Mouse (Mus musculus): ENCODE results near the gene Heatr6. TPM values are rescaled to one million over a fixed set of nuclear protein-coding genes. Genes with fewer than 3 reads are reported as not detected.
A peak's percentile ranks its signal among the peaks of the same experiment; 100 is the strongest.

Gene Heatr6
- polyA plus RNA-seq, 1 experiment from 2014 or later: 23.5 TPM

DNA sequence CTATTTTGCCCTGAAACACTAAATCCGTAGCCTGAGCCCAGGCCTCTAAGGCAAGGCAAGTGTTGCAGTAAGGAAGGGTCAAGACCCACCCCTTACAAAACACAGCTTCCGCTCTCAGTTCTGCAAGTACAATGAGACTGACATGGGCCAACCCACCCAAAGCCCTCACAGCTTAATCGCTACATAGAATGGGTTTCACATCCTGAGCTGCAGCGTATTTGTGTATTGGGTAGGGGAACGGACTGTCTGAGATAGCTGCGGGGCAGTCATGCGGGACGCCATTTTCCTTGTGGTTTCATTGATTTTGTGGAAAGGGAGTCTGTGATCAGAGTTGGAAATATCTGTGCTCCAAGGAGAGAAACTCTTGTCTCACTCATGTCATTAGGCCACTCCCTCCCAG lies 56.9 kb downstream of the Heatr6 start:
- Histone ChIP-seq H3K27me3 (ENCODE audit: control insufficient read depth, insufficient read depth, low read depth, low read length) (no peaks in the 10 kb centered on the region), H3K4me2 (ENCODE audit: low read depth, low read length) (no peak overlapping the region), H3K36me3 (ENCODE audit: control insufficient read depth, insufficient read depth, low read length) (no peaks in the 10 kb centered on the region), H3K4me1 (replicated peaks; ENCODE audit: control insufficient read depth, insufficient read depth, low read length) (no peaks in the 10 kb centered on the region; the same call in 1 of the 2 replicates), H3K27ac (ENCODE audit: low read length) (no peak overlapping the region), H3K9me3 (ENCODE audit: control insufficient read depth, low read length) (no peaks in the 10 kb centered on the region), H3K4me3 (ENCODE audit: low read length) (no peak overlapping the region), H3K9ac (ENCODE audit: low read length) (no peak overlapping the region)
- ATAC-seq (ENCODE audit: low read depth): no peak
- 86% methylated on average over 8 of the region's 8 CpGs for WGBS

DNA sequence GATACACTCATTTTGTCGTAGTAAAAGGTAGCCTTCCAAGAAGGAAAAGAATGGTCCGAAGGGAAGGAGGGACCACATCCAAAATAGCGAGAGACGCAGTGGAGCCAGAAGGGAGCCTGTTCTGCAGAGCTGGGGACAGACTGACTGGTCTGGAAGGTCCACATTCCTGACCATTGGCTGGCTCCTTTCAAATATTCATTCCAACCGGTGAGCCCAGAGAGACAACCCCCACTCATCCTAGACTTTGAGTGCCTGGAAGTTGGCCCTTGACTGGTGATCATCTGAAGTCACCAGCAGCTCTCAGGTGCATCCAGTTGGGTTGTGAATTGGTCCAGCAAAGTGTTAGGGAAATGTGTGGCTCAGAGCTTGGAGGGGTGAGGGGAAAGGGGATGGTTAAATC lies 61.7 kb downstream of the Heatr6 start:
- H3K4me1 ChIP-seq (replicated peaks; ENCODE audit: control insufficient read depth, insufficient read depth, low read length): peaks cover 6% of the 10 kb centered on the region; the same call in 1 of the 2 replicates
- no peaks in the 10 kb centered on the region for H3K9me3 ChIP-seq (ENCODE audit: control insufficient read depth, low read length)
- H3K9ac ChIP-seq (ENCODE audit: low read length): no peak overlapping the region
- no peak overlapping the region for H3K4me3 ChIP-seq (ENCODE audit: low read length)
- WGBS: 47% methylated on average over 5 of the region's 5 CpGs
- peak; percentile 50; the same call in 1 of the 2 replicates for ATAC-seq (ENCODE audit: low read depth)
- H3K4me2 ChIP-seq (ENCODE audit: low read depth, low read length): peak overlapping the region; percentile 13
- H3K27ac ChIP-seq (ENCODE audit: low read length): peak overlapping the region; percentile 56; the same call in 1 of the 2 replicates
- no peaks in the 10 kb centered on the region for H3K36me3 ChIP-seq (ENCODE audit: control insufficient read depth, insufficient read depth, low read length)
- no peaks in the 10 kb centered on the region for H3K27me3 ChIP-seq (ENCODE audit: control insufficient read depth, insufficient read depth, low read depth, low read length)

GRCm38 (mm10) chr11:83815628-83816027 lies 62.1 kb downstream of the Heatr6 start:
- Histone ChIP-seq H3K27ac (ENCODE audit: low read length) (no peak overlapping the region), H3K36me3 (ENCODE audit: control insufficient read depth, insufficient read depth, low read length) (no peaks in the 10 kb centered on the region), H3K27me3 (ENCODE audit: control insufficient read depth, insufficient read depth, low read depth, low read length) (no peaks in the 10 kb centered on the region), H3K9ac (ENCODE audit: low read length) (no peak overlapping the region), H3K4me1 (replicated peaks; ENCODE audit: control insufficient read depth, insufficient read depth, low read length) (peaks cover 6% of the 10 kb centered on the region; the same call in 1 of the 2 replicates), H3K9me3 (ENCODE audit: control insufficient read depth, low read length) (no peaks in the 10 kb centered on the region), H3K4me2 (ENCODE audit: low read depth, low read length) (no peak overlapping the region; the same call in 1 of the 2 replicates), H3K4me3 (ENCODE audit: low read length) (no peak overlapping the region)
- 11% methylated on average over 9 of the region's 9 CpGs for WGBS
- ATAC-seq (ENCODE audit: low read depth): no peak

DNA sequence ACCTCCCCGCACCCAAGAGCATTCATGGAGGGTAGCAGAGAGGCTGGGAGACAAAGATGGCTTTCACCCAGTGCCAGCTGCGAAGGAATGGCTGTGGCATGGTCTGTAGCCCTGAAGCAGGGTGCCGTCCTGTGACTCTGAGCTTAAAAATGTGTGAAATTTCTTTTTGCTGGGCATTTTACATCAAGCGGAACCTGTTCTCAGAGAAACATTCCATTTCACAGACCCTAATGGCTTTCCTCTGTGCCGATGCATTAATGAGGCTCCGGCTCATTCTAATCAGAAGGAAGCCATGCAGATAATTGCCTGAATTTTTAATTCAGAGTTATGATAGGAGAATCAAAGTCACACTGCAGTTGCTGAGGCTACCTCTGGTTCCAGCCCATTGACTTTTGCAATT lies 63.6 kb downstream of the Heatr6 start:
- Histone ChIP-seq H3K9ac (ENCODE audit: low read length) (no peak overlapping the region), H3K27ac (ENCODE audit: low read length) (no peak overlapping the region), H3K4me2 (ENCODE audit: low read depth, low read length) (no peak overlapping the region), H3K27me3 (ENCODE audit: control insufficient read depth, insufficient read depth, low read depth, low read length) (no peaks in the 10 kb centered on the region), H3K9me3 (ENCODE audit: control insufficient read depth, low read length) (no peaks in the 10 kb centered on the region), H3K4me1 (replicated peaks; ENCODE audit: control insufficient read depth, insufficient read depth, low read length) (peaks cover 6% of the 10 kb centered on the region; the same call in 1 of the 2 replicates), H3K36me3 (ENCODE audit: control insufficient read depth, insufficient read depth, low read length) (no peaks in the 10 kb centered on the region), H3K4me3 (ENCODE audit: low read length) (no peak overlapping the region)
- ATAC-seq (ENCODE audit: low read depth): no peak
- 59% methylated on average over 6 of the region's 6 CpGs for WGBS

GRCm38 (mm10) chr11:83817994-83818393 lies 64.5 kb downstream of the Heatr6 start:
- Histone ChIP-seq H3K4me2 (ENCODE audit: low read depth, low read length) (no peak overlapping the region), H3K27ac (ENCODE audit: low read length) (no peak overlapping the region), H3K27me3 (ENCODE audit: control insufficient read depth, insufficient read depth, low read depth, low read length) (no peaks in the 10 kb centered on the region), H3K9ac (ENCODE audit: low read length) (no peak overlapping the region), H3K4me3 (ENCODE audit: low read length) (no peak overlapping the region), H3K4me1 (replicated peaks; ENCODE audit: control insufficient read depth, insufficient read depth, low read length) (peaks cover 6% of the 10 kb centered on the region; the same call in 1 of the 2 replicates), H3K9me3 (ENCODE audit: control insufficient read depth, low read length) (no peaks in the 10 kb centered on the region), H3K36me3 (ENCODE audit: control insufficient read depth, insufficient read depth, low read length) (no peaks in the 10 kb centered on the region)
- ATAC-seq (ENCODE audit: low read depth): no peak
- WGBS: 37% methylated on average over 4 of the region's 4 CpGs

GRCm38 (mm10) chr11:83818591-83819127 lies 65.2 kb downstream of the Heatr6 start:
- WGBS: 52% methylated on average over 9 of the region's 9 CpGs
- Histone ChIP-seq H3K27ac (ENCODE audit: low read length) (no peak overlapping the region), H3K9me3 (ENCODE audit: control insufficient read depth, low read length) (no peaks in the 10 kb centered on the region), H3K9ac (ENCODE audit: low read length) (no peak overlapping the region), H3K4me3 (ENCODE audit: low read length) (no peak overlapping the region), H3K36me3 (ENCODE audit: control insufficient read depth, insufficient read depth, low read length) (no peaks in the 10 kb centered on the region), H3K27me3 (ENCODE audit: control insufficient read depth, insufficient read depth, low read depth, low read length) (no peaks in the 10 kb centered on the region), H3K4me2 (ENCODE audit: low read depth, low read length) (no peak overlapping the region), H3K4me1 (replicated peaks; ENCODE audit: control insufficient read depth, insufficient read depth, low read length) (peaks cover 6% of the 10 kb centered on the region; the same call in 1 of the 2 replicates)
- ATAC-seq (ENCODE audit: low read depth): no peak

DNA sequence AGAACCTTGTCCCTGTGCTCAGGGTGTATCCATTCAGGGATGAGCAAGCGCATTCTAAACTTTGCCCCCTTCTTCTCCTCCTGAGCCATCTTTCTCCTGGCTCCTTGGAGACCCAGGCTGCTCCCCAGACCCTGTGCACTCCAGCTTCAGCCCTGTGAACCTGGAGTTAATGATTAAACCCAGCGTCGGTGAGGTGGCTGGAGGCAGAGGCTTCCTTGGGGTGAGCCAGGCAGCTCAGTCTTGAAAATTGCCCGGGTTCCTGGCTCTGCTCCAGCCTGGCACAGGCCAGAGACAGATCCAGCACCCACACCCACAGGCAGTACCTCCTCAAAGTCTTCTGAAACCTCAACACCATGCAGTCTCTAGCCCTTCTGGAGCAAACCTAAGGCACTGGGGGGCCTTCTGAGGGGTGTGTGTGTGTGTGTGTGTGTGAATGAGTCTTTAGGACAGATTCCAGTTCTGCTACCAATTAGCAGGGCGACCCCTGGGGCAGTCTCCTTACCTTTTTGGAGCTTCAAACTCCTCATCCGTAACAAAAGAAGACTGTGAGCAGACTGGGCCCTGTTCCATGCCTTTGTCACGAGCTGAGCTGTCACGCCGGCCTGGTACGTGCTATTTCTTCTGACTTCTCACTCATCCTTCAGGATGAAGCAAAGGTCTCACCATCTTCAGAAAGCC lies 66.4 kb downstream of the Heatr6 start:
- no peaks in the 10 kb centered on the region for H3K9me3 ChIP-seq (ENCODE audit: control insufficient read depth, low read length)
- 45% methylated on average over 10 of the region's 10 CpGs for WGBS
- H3K27me3 ChIP-seq (ENCODE audit: control insufficient read depth, insufficient read depth, low read depth, low read length): no peaks in the 10 kb centered on the region
- ATAC-seq (ENCODE audit: low read depth): peak; percentile 85
- H3K4me1 ChIP-seq (replicated peaks; ENCODE audit: control insufficient read depth, insufficient read depth, low read length): peaks cover 6% of the 10 kb centered on the region; the same call in 1 of the 2 replicates
- peak overlapping the region; percentile 48; the same call in 1 of the 2 replicates for H3K27ac ChIP-seq (ENCODE audit: low read length)
- H3K36me3 ChIP-seq (ENCODE audit: control insufficient read depth, insufficient read depth, low read length): no peaks in the 10 kb centered on the region
- no peak overlapping the region for H3K4me2 ChIP-seq (ENCODE audit: low read depth, low read length)
- no peak overlapping the region for H3K4me3 ChIP-seq (ENCODE audit: low read length)
- H3K9ac ChIP-seq (ENCODE audit: low read length): no peak overlapping the region

- no peak overlapping the region for H3K27ac ChIP-seq (ENCODE audit: low read length)
- no peaks in the 10 kb centered on the region for H3K9me3 ChIP-seq (ENCODE audit: control insufficient read depth, low read length)
- H3K4me3 ChIP-seq (ENCODE audit: low read length): no peak overlapping the region
- 89% methylated on average over 3 of the region's 3 CpGs for WGBS
- H3K4me1 ChIP-seq (replicated peaks; ENCODE audit: control insufficient read depth, insufficient read depth, low read length): no peaks in the 10 kb centered on the region
- no peak overlapping the region for H3K4me2 ChIP-seq (ENCODE audit: low read depth, low read length)
- ATAC-seq (ENCODE audit: low read depth): no peak
- H3K9ac ChIP-seq (ENCODE audit: low read length): no peak overlapping the region
- no peaks in the 10 kb centered on the region for H3K36me3 ChIP-seq (ENCODE audit: control insufficient read depth, insufficient read depth, low read length)
- no peaks in the 10 kb centered on the region for H3K27me3 ChIP-seq (ENCODE audit: control insufficient read depth, insufficient read depth, low read depth, low read length)
Observed at GRCm38 (mm10) chr11:83826142-83826541, 72.6 kb downstream of the Heatr6 start.

GRCm38 (mm10) chr11:83828553-83829142 lies 75.2 kb downstream of the Heatr6 start:
- Histone ChIP-seq H3K4me2 (ENCODE audit: low read depth, low read length) (no peak overlapping the region), H3K4me1 (replicated peaks; ENCODE audit: control insufficient read depth, insufficient read depth, low read length) (no peaks in the 10 kb centered on the region), H3K9me3 (ENCODE audit: control insufficient read depth, low read length) (no peaks in the 10 kb centered on the region), H3K36me3 (ENCODE audit: control insufficient read depth, insufficient read depth, low read length) (no peaks in the 10 kb centered on the region), H3K9ac (ENCODE audit: low read length) (no peak overlapping the region), H3K27me3 (ENCODE audit: control insufficient read depth, insufficient read depth, low read depth, low read length) (no peaks in the 10 kb centered on the region), H3K27ac (ENCODE audit: low read length) (no peak overlapping the region), H3K4me3 (ENCODE audit: low read length) (no peak overlapping the region)
- WGBS: 86% methylated on average over 8 of the region's 8 CpGs
- ATAC-seq (ENCODE audit: low read depth): no peak
